Mouse (Mus musculus): Measurements from ENCODE around the gene Shb. TPM values are rescaled to one million over a fixed set of nuclear protein-coding genes. Genes with fewer than 3 reads are reported as not detected.

The Shb gene
- polyA plus RNA-seq, 1 experiment from 2014 or later: 2.5 TPM

DNA sequence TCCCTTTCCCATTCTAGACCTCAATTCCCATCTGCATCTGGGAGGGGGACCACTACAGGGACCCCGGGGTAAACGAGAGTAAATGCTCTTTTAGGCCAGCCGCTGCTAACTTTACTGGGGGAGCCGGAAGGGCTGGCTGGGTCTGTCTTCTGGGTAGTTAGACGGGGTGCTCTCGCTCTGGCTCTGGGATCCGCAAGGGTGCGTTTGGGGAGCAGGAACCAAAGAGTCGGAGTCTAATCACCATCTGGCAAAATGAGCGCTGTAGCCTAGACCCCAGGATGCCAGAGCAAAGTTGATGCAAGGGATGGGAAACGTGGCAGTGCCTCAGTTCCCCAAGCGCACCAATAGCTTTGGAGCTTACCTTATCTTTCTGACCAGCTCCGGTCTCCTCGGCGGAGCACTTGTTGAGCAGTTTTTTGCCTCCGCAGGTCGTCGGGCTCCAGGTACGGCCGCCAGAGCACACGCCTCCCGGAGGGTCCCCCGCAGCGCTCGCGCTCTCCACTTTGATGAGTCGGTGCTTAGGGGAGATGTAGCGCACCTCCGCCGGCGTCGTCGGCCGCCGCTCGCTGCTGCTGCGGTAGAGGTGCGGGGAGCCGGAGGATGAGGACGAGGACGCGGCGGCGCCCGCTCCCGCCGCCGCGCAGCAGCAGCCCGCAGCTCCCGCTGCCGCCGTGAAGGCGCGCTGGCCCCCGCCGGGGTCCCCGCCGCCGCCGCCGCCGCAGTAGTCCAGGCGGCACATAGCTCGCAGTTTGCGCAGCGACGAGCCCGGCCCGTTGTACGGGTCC, 2.9 kb downstream of the Shb start:
- ATAC-seq (no peak), DNase-seq (peak; percentile 38)
- peak overlapping the region; percentile 86 for H3K4me3 ChIP-seq (ENCODE audit: low read depth, low read length)
- peaks cover 22% of the 10 kb centered on the region for H3K27me3 ChIP-seq (ENCODE audit: insufficient read depth, low read length)
- WGBS (ENCODE audit: insufficient replicate concordance): 1% methylated on average over 67 of the region's 71 CpGs
- H3K27ac ChIP-seq (ENCODE audit: low read depth): peak overlapping the region; percentile 99
- peak overlapping the region; percentile 99 for H3K4me2 ChIP-seq (ENCODE audit: low read depth, low read length)
- H3K9me3 ChIP-seq (ENCODE audit: low read length): no peaks in the 10 kb centered on the region
- H3K36me3 ChIP-seq (replicated peaks; ENCODE audit: insufficient read depth, low read length): no peaks in the 10 kb centered on the region
- peak overlapping the region; percentile 93 for H3K9ac ChIP-seq (replicated peaks)
- H3K4me1 ChIP-seq (ENCODE audit: insufficient read depth): peaks cover 43% of the 10 kb centered on the region
- TF ChIP-seq EP300 (IDR thresholded peaks at IDR 0.05; ENCODE audit: low read depth) (no peak), CTCF (IDR thresholded peaks at IDR 0.05; ENCODE audit: low read depth) (no peak)

- H3K9me3 ChIP-seq (ENCODE audit: low read length): no peaks in the 10 kb centered on the region
- H3K27ac ChIP-seq (ENCODE audit: low read depth): peak overlapping the region; percentile 99; the same call in 1 of the 2 replicates
- peak overlapping the region; percentile 86 for H3K4me3 ChIP-seq (ENCODE audit: low read depth, low read length)
- no peaks in the 10 kb centered on the region for H3K36me3 ChIP-seq (replicated peaks; ENCODE audit: insufficient read depth, low read length)
- DNase-seq (no peak), ATAC-seq (no peak)
- TF ChIP-seq EP300 (IDR thresholded peaks at IDR 0.05; ENCODE audit: low read depth): no peak
- peak overlapping the region; percentile 99 for H3K4me2 ChIP-seq (ENCODE audit: low read depth, low read length)
- 11% methylated on average over 21 of the region's 21 CpGs for WGBS (ENCODE audit: insufficient replicate concordance)
- H3K4me1 ChIP-seq (ENCODE audit: insufficient read depth): peaks cover 44% of the 10 kb centered on the region
- H3K27me3 ChIP-seq (ENCODE audit: insufficient read depth, low read length): peaks cover 22% of the 10 kb centered on the region
- peak overlapping the region; percentile 93 for H3K9ac ChIP-seq (replicated peaks)
Measured at GRCm38 (mm10) chr4:45528355-45529198, 3.7 kb downstream of the Shb start.

- WGBS (ENCODE audit: insufficient replicate concordance): 83% methylated on average over 2 of the region's 2 CpGs
- no peak for DNase-seq
- ATAC-seq: no peak
- Histone ChIP-seq H3K9ac (replicated peaks) (peak overlapping the region; percentile 93), H3K27me3 (ENCODE audit: insufficient read depth, low read length) (peaks cover 22% of the 10 kb centered on the region), H3K4me3 (ENCODE audit: low read depth, low read length) (peak overlapping the region; percentile 86), H3K9me3 (ENCODE audit: low read length) (no peaks in the 10 kb centered on the region), H3K36me3 (replicated peaks; ENCODE audit: insufficient read depth, low read length) (no peaks in the 10 kb centered on the region), H3K27ac (ENCODE audit: low read depth) (no peak overlapping the region), H3K4me1 (ENCODE audit: insufficient read depth) (peaks cover 49% of the 10 kb centered on the region), H3K4me2 (ENCODE audit: low read depth, low read length) (peak overlapping the region; percentile 99)
- TF ChIP-seq EP300 (IDR thresholded peaks at IDR 0.05; ENCODE audit: low read depth): no peak
- TF ChIP-seq CTCF (IDR thresholded peaks at IDR 0.05; ENCODE audit: low read depth): peak; percentile 45
Measured at GRCm38 (mm10) chr4:45527562-45528354, 4.5 kb downstream of the Shb start.

GRCm38 (mm10) chr4:45526846-45527561, 5.3 kb downstream of the Shb start:
- Histone ChIP-seq H3K4me2 (ENCODE audit: low read depth, low read length) (peak overlapping the region; percentile 99), H3K27me3 (ENCODE audit: insufficient read depth, low read length) (peaks cover 22% of the 10 kb centered on the region), H3K27ac (ENCODE audit: low read depth) (no peak overlapping the region), H3K4me1 (ENCODE audit: insufficient read depth) (peaks cover 49% of the 10 kb centered on the region), H3K9me3 (ENCODE audit: low read length) (no peaks in the 10 kb centered on the region), H3K9ac (replicated peaks) (0 out of 2 replicates have a peak overlapping the region, but pooled peaks have one; percentile 22), H3K4me3 (ENCODE audit: low read depth, low read length) (no peak overlapping the region), H3K36me3 (replicated peaks; ENCODE audit: insufficient read depth, low read length) (no peaks in the 10 kb centered on the region)
- 79% methylated on average over 2 of the region's 2 CpGs for WGBS (ENCODE audit: insufficient replicate concordance)
- TF ChIP-seq EP300 (IDR thresholded peaks at IDR 0.05; ENCODE audit: low read depth): no peak
- no peak for DNase-seq
- ATAC-seq: no peak

DNA sequence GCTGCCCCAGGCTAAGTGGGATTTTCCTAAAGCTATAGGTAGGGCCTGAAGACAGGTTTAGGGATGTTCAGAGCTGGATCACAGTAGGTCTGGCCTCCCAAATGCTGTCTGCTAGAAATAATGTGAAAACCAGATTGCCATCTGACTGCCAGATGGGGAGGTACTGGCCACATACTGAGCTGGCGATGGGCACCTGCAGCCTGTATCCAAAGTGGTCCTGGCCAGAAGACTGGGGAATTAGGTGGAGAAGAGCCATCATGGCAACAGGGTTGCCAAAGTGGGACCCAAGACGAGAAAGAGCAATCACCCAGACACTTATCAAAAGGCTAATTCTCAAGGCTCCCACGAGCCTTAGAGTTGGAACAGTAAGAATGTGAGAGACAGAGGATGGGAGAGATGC, 6.1 kb downstream of the Shb start:
- Histone ChIP-seq H3K36me3 (replicated peaks; ENCODE audit: insufficient read depth, low read length) (no peaks in the 10 kb centered on the region), H3K4me1 (ENCODE audit: insufficient read depth) (peaks cover 51% of the 10 kb centered on the region), H3K9ac (replicated peaks) (no peak overlapping the region), H3K27me3 (ENCODE audit: insufficient read depth, low read length) (peaks cover 22% of the 10 kb centered on the region), H3K27ac (ENCODE audit: low read depth) (no peak overlapping the region), H3K4me2 (ENCODE audit: low read depth, low read length) (no peak overlapping the region), H3K4me3 (ENCODE audit: low read depth, low read length) (no peak overlapping the region), H3K9me3 (ENCODE audit: low read length) (no peaks in the 10 kb centered on the region)
- 81% methylated on average over 3 of the region's 3 CpGs for WGBS (ENCODE audit: insufficient replicate concordance)
- TF ChIP-seq EP300 (IDR thresholded peaks at IDR 0.05; ENCODE audit: low read depth) (no peak), CTCF (IDR thresholded peaks at IDR 0.05; ENCODE audit: low read depth) (no peak)
- DNase-seq (no peak), ATAC-seq (no peak)

Measured in liver, postnatal 0 days (tissue).